Mouse (Mus musculus): Measurements from ENCODE around the gene Egfr. TPM values are rescaled to one million over a fixed set of nuclear protein-coding genes. Genes with fewer than 3 reads are reported as not detected.

Gene Egfr
- polyA plus RNA-seq, 1 experiment from 2014 or later: 2.4 TPM

DNA sequence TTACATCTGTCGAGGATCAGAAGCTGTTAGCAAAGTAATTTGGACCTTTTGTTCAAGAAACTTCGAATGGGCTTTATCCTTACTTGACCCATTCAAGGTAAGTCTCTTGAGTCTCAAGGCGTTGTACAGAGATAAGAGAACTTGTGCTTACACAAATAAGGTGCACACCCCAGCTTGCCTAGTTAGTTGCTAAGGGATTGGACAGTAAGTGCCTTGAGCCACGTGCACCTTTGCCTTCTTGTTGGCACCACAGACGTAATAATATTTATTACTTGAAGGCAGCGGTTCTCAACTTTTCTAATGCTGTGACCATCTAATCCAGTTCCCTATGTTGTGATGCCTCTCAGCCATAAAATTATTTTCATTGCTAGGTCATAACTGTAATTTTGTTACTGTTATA lies 43.5 kb downstream of the Egfr start:
- Histone ChIP-seq H3K4me1 (replicated peaks; ENCODE audit: control insufficient read depth, insufficient read depth, low read length) (no peaks in the 10 kb centered on the region), H3K4me3 (ENCODE audit: low read depth, low read length) (no peak overlapping the region), H3K27me3 (replicated peaks; ENCODE audit: control insufficient read depth, insufficient read depth, low read length) (no peaks in the 10 kb centered on the region), H3K27ac (ENCODE audit: low read depth, low read length) (no peak overlapping the region), H3K9me3 (ENCODE audit: control insufficient read depth, low read length) (no peaks in the 10 kb centered on the region), H3K4me2 (no peak overlapping the region), H3K36me3 (ENCODE audit: control insufficient read depth, insufficient read depth, low read length) (no peaks in the 10 kb centered on the region), H3K9ac (ENCODE audit: low read depth, low read length) (no peak overlapping the region)
- no peak for ATAC-seq (replicated peaks; ENCODE audit: low FRiP score)
- DNase-seq (ENCODE audit: low spot score): no peak
- 74% methylated on average over 6 of the region's 6 CpGs for WGBS

DNA sequence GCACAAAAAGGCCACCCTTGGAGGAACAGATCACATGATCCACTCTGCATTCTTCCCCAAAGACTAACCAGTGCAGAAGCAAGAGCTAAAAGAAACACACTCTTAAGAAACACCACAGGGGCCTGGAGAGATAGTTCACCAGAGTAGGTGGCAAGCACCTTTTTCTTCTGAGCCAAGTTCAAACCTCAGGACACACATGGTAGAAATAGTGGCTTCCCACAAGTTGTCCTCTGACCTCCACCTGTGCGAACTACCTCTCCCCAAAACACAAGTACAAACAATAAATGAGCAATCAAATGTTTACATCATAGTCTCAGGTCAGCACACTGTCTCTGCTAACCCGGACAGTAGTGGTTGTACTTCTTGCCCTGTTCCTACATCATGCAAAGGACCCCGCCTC lies 45.5 kb downstream of the Egfr start:
- ATAC-seq (replicated peaks; ENCODE audit: low FRiP score): no peak
- WGBS: 81% methylated on average over 3 of the region's 3 CpGs

DNA sequence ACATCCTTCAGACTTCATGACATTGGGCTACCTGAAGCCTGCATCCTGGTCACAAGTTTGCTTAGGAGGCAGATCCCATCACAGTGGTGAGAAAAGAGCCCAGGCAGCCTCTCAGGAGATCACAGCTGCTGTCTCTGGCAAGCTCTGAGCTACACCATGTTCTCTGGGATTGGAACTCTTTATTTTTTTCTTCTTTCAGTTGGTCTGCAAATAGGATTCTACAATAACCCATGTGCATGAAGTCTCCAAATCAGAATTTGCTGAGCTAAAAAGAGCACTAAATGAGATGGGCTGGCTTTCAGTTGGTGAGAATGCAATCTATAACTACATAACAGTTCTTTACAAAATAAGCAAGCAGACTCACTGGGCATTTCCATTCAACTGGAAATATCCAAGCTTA lies 46.1 kb downstream of the Egfr start:
- no peak for ATAC-seq (replicated peaks; ENCODE audit: low FRiP score)
- H3K27me3 ChIP-seq (replicated peaks; ENCODE audit: control insufficient read depth, insufficient read depth, low read length): no peaks in the 10 kb centered on the region
- H3K4me3 ChIP-seq (ENCODE audit: low read depth, low read length): no peak overlapping the region
- DNase-seq (ENCODE audit: low spot score): no peak
- H3K27ac ChIP-seq (ENCODE audit: low read depth, low read length): no peak overlapping the region
- no peaks in the 10 kb centered on the region for H3K36me3 ChIP-seq (ENCODE audit: control insufficient read depth, insufficient read depth, low read length)
- no peak overlapping the region for H3K9ac ChIP-seq (ENCODE audit: low read depth, low read length)
- H3K9me3 ChIP-seq (ENCODE audit: control insufficient read depth, low read length): no peaks in the 10 kb centered on the region
- no peak overlapping the region for H3K4me2 ChIP-seq
- no peaks in the 10 kb centered on the region for H3K4me1 ChIP-seq (replicated peaks; ENCODE audit: control insufficient read depth, insufficient read depth, low read length)

More for the DNA sequence above, 45.5 kb downstream of the Egfr start:
- Histone ChIP-seq H3K27me3 (replicated peaks; ENCODE audit: control insufficient read depth, insufficient read depth, low read length) (no peaks in the 10 kb centered on the region), H3K4me1 (replicated peaks; ENCODE audit: control insufficient read depth, insufficient read depth, low read length) (no peaks in the 10 kb centered on the region), H3K4me3 (ENCODE audit: low read depth, low read length) (no peak overlapping the region), H3K9ac (ENCODE audit: low read depth, low read length) (no peak overlapping the region), H3K36me3 (ENCODE audit: control insufficient read depth, insufficient read depth, low read length) (no peaks in the 10 kb centered on the region), H3K4me2 (no peak overlapping the region), H3K9me3 (ENCODE audit: control insufficient read depth, low read length) (no peaks in the 10 kb centered on the region), H3K27ac (ENCODE audit: low read depth, low read length) (no peak overlapping the region)
- no peak for DNase-seq (ENCODE audit: low spot score)

DNA sequence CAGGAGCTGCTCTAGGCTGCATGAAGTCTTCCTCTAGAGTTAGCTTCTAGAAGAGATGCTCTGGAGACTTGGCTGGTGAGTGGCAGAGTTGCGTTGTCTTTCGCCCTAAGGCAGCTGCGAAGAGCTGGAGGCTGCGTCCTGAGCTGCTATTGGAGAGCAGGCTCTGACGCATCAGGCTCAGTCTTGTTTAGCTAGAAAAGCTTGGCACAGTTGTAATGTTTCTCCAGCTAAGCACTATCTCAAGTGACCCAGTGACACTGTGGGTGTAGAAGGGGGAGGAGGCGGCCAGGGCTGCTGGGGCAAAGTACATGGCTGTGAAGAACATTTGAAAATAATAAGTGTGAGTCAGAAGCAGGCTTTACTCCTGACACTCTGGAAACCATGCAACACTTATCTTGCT lies 48.5 kb downstream of the Egfr start:
- Histone ChIP-seq H3K9ac (ENCODE audit: low read depth, low read length) (no peak overlapping the region), H3K27me3 (replicated peaks; ENCODE audit: control insufficient read depth, insufficient read depth, low read length) (no peaks in the 10 kb centered on the region; the same call in 1 of the 2 replicates), H3K4me1 (replicated peaks; ENCODE audit: control insufficient read depth, insufficient read depth, low read length) (no peaks in the 10 kb centered on the region), H3K4me3 (ENCODE audit: low read depth, low read length) (no peak overlapping the region), H3K27ac (ENCODE audit: low read depth, low read length) (no peak overlapping the region), H3K36me3 (ENCODE audit: control insufficient read depth, insufficient read depth, low read length) (no peaks in the 10 kb centered on the region), H3K4me2 (no peak overlapping the region), H3K9me3 (ENCODE audit: control insufficient read depth, low read length) (no peaks in the 10 kb centered on the region)
- DNase-seq (ENCODE audit: low spot score): no peak
- no peak for ATAC-seq (replicated peaks; ENCODE audit: low FRiP score)
- 76% methylated on average over 6 of the region's 6 CpGs for WGBS

DNA sequence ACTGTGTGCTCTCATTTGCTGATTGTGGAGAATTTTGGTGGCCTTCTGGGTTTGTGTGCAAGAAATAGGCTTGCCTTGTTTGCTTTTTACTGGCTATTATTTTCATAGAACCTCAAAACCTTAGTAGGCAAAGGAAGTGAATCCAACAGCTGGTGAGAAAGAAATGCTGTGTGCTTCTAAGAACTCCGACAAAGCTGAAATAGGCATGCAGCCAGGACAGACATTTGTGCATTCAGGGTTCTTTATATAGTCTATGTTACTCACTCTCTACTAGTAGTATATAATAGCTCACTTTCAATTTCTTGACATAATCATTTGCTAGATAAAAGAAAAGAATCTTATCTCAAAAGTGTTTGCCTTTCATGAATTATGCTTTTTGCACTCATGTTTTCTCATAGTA lies 50.7 kb downstream of the Egfr start:
- WGBS: 73% methylated on average over 1 of the region's 1 CpGs
- no peak overlapping the region for H3K4me2 ChIP-seq
- ATAC-seq (replicated peaks; ENCODE audit: low FRiP score): no peak

DNA sequence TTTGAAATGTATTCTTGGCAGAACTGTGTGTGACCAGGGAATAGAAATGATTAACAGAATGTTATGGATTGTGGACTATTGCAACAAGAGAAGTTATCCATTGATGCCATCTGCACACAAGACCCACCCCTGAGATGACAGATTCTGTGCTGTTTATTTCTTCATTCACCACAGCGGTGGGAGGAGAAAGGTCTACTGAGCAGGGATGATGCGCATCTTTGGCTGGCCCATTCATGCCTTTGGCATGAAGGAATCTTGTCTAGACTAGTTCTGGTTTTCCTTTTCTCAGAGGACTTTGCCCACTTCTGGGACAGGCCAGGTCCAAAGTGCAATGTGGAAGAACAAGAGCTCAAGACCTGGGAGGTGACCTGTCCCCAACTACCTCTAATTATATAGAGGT lies 52.0 kb downstream of the Egfr start:
- no peak overlapping the region for H3K4me3 ChIP-seq (ENCODE audit: low read depth, low read length)
- H3K27ac ChIP-seq (ENCODE audit: low read depth, low read length): no peak overlapping the region
- DNase-seq (ENCODE audit: low spot score): no peak
- no peak overlapping the region for H3K4me2 ChIP-seq
- H3K27me3 ChIP-seq (replicated peaks; ENCODE audit: control insufficient read depth, insufficient read depth, low read length): peaks cover 3% of the 10 kb centered on the region; the same call in 1 of the 2 replicates
- 90% methylated on average over 2 of the region's 2 CpGs for WGBS
- H3K36me3 ChIP-seq (ENCODE audit: control insufficient read depth, insufficient read depth, low read length): no peaks in the 10 kb centered on the region
- no peaks in the 10 kb centered on the region for H3K4me1 ChIP-seq (replicated peaks; ENCODE audit: control insufficient read depth, insufficient read depth, low read length)
- H3K9me3 ChIP-seq (ENCODE audit: control insufficient read depth, low read length): no peaks in the 10 kb centered on the region
- H3K9ac ChIP-seq (ENCODE audit: low read depth, low read length): no peak overlapping the region
- ATAC-seq (replicated peaks; ENCODE audit: low FRiP score): no peak

More for the DNA sequence above, 50.7 kb downstream of the Egfr start:
- Histone ChIP-seq H3K9me3 (ENCODE audit: control insufficient read depth, low read length) (no peaks in the 10 kb centered on the region), H3K9ac (ENCODE audit: low read depth, low read length) (no peak overlapping the region), H3K4me3 (ENCODE audit: low read depth, low read length) (no peak overlapping the region), H3K4me1 (replicated peaks; ENCODE audit: control insufficient read depth, insufficient read depth, low read length) (no peaks in the 10 kb centered on the region), H3K36me3 (ENCODE audit: control insufficient read depth, insufficient read depth, low read length) (no peaks in the 10 kb centered on the region), H3K27me3 (replicated peaks; ENCODE audit: control insufficient read depth, insufficient read depth, low read length) (peaks cover 3% of the 10 kb centered on the region; the same call in 1 of the 2 replicates), H3K27ac (ENCODE audit: low read depth, low read length) (no peak overlapping the region)
- no peak for DNase-seq (ENCODE audit: low spot score)

DNA sequence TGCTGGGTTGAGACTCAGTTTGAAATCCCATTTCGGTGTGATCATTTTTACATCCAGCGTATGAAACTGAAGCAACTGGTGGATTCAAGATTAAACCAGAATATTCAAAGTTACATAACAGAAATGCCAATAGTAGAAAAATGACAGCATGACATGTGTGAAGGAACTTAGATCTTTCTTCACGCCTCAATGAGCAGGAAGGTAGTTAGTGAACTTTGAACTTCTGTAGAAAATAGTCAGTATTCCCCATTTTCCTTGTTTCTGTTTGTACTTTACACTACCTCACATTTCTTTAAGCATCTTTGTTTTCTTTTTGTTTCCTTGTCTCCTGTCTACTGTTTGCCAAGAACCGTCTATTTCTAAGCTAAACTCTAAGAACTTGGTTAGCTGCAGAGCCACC lies 53.9 kb downstream of the Egfr start:
- peaks cover 3% of the 10 kb centered on the region; the same call in 1 of the 2 replicates for H3K27me3 ChIP-seq (replicated peaks; ENCODE audit: control insufficient read depth, insufficient read depth, low read length)
- no peak overlapping the region for H3K27ac ChIP-seq (ENCODE audit: low read depth, low read length)
- ATAC-seq (replicated peaks; ENCODE audit: low FRiP score) (no peak), DNase-seq (ENCODE audit: low spot score) (no peak)
- H3K4me2 ChIP-seq: no peak overlapping the region
- H3K9me3 ChIP-seq (ENCODE audit: control insufficient read depth, low read length): no peaks in the 10 kb centered on the region
- H3K36me3 ChIP-seq (ENCODE audit: control insufficient read depth, insufficient read depth, low read length): no peaks in the 10 kb centered on the region
- 88% methylated on average over 4 of the region's 4 CpGs for WGBS
- H3K9ac ChIP-seq (ENCODE audit: low read depth, low read length): no peak overlapping the region
- no peak overlapping the region for H3K4me3 ChIP-seq (ENCODE audit: low read depth, low read length)
- no peaks in the 10 kb centered on the region for H3K4me1 ChIP-seq (replicated peaks; ENCODE audit: control insufficient read depth, insufficient read depth, low read length)

DNA sequence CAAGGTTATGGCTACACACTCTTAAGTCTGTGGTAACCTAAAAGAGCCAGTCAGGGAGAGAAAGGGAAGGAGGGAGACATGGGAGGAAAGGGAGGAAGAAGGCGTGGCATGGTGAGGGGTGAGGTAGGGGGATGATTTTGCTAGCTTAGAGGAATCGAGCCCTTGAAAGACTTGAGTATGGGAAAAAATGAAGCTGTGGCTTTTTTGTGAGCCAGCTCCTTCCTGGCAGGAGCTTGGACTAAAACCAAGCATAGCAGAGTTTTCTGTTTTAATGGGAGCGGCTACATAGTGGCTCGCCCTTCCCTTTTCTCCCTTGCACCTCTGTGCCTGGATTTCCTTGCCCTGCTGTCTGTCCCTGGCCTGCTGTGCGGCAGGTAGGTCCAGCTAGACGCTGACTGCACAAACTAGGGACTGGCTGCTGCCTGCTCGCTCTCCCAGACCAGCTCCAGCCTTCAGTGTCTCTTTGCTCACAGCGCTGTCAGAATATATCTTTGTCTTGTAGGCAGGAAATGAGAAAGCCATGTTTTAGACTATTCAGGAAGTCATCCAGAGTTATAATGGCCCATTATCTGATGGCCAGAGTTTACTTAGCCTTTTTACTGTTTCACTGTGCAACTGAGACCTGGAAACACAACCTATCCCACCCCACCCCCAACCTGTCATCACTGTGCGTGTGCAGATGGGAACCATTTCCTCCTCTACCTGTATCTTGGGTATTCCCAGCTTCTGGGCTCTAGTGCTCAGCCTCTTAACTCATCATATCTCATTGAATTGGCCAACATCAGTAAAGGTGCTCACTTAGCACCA lies 57.4 kb downstream of the Egfr start:
- Histone ChIP-seq H3K9ac (ENCODE audit: low read depth, low read length) (no peak overlapping the region), H3K36me3 (ENCODE audit: control insufficient read depth, insufficient read depth, low read length) (no peaks in the 10 kb centered on the region), H3K4me1 (replicated peaks; ENCODE audit: control insufficient read depth, insufficient read depth, low read length) (peaks cover 12% of the 10 kb centered on the region), H3K27me3 (replicated peaks; ENCODE audit: control insufficient read depth, insufficient read depth, low read length) (peaks cover 3% of the 10 kb centered on the region; the same call in 1 of the 2 replicates), H3K4me2 (no peak overlapping the region), H3K4me3 (ENCODE audit: low read depth, low read length) (no peak overlapping the region), H3K27ac (ENCODE audit: low read depth, low read length) (no peak overlapping the region), H3K9me3 (ENCODE audit: control insufficient read depth, low read length) (no peaks in the 10 kb centered on the region)
- no peak for ATAC-seq (replicated peaks; ENCODE audit: low FRiP score)
- DNase-seq (ENCODE audit: low spot score): no peak
- 64% methylated on average over 9 of the region's 9 CpGs for WGBS

DNA sequence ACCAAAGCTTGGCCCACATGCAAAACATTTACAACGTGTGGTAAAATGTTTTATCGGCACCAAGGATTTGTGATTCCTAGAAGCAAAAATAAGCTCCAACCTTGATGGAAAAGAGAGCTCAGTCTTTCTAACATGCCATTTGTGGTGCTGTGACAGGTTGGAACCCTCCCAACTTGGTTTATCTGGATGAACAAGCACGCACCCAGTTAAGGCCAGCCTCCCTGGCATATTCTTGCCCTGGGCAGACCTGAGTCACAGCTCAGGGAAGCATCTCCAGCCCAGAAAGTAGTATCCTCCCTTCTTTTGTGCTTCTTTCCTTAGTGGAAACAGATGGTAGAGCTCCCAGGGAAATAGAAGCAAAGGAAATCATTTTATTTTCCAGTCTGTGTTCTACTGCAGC lies 58.1 kb downstream of the Egfr start:
- ATAC-seq (replicated peaks; ENCODE audit: low FRiP score) (no peak), DNase-seq (ENCODE audit: low spot score) (no peak)
- Histone ChIP-seq H3K27me3 (replicated peaks; ENCODE audit: control insufficient read depth, insufficient read depth, low read length) (peaks cover 3% of the 10 kb centered on the region; the same call in 1 of the 2 replicates), H3K27ac (ENCODE audit: low read depth, low read length) (no peak overlapping the region), H3K9ac (ENCODE audit: low read depth, low read length) (no peak overlapping the region), H3K9me3 (ENCODE audit: control insufficient read depth, low read length) (no peaks in the 10 kb centered on the region), H3K36me3 (ENCODE audit: control insufficient read depth, insufficient read depth, low read length) (no peaks in the 10 kb centered on the region), H3K4me3 (ENCODE audit: low read depth, low read length) (no peak overlapping the region), H3K4me1 (replicated peaks; ENCODE audit: control insufficient read depth, insufficient read depth, low read length) (peaks cover 12% of the 10 kb centered on the region), H3K4me2 (no peak overlapping the region)
- WGBS: 87% methylated on average over 3 of the region's 3 CpGs

All from liver, embryonic 11.5 days (tissue).